Mouse (Mus musculus) left cerebral cortex, adult 2 months (tissue): ENCODE results near the gene Cntnap2. TPM values are rescaled to one million over a fixed set of nuclear protein-coding genes. Genes with fewer than 3 reads are reported as not detected.

Source experiments
- DNase-seq, 2 experiments: peaks; one replicate each; pipeline ENCODE4 v3.0.0; 2021 to 2022; ENCODE audit warnings: low spot score in 2 of 2, mixed read lengths in 1 of 2; ENCODE audit errors: extremely low spot score in 1 of 2
- H3K27ac ChIP-seq: fragments of 200-600 bp; 2 replicates; pipeline ENCODE4 v1.8.1; 2022
- H3K4me3 ChIP-seq: fragments of 200-600 bp; 2 replicates; pipeline ENCODE4 v1.8.1; 2022
- CTCF ChIP-seq: fragments of 200-600 bp; IDR thresholded peaks from 2 replicates; pipeline ENCODE4 v1.8.1; 2022; ENCODE audit warnings: antibody characterized with exemption, mild to moderate bottlenecking, moderate library complexity
- intact Hi-C: fragments of 180-260 bp; cut with DNase I; formaldehyde crosslinking; loops from one replicate; pipeline ENCODE4 v1.15.1; 2025
- total RNA-seq, 2 experiments: library from RNA; stranded (reverse); gene quantifications; 2 replicates each; pipeline ENCODE4 v1.2.3; 2021

Gene Cntnap2
- total RNA-seq, 2 experiments from 2014 or later = 116 to 119 TPM

- no peak for TF ChIP-seq CTCF
- intact Hi-C loops = no loop called here
- no peak for DNase-seq
- Histone ChIP-seq H3K27ac (no peak overlapping the region), H3K4me3 (no peak overlapping the region)
Observed at GRCm38 (mm10) chr6:45232571-45232970, 173.4 kb downstream of the Cntnap2 start.

- intact Hi-C loops = no loop called here
- no peak for TF ChIP-seq CTCF
- DNase-seq = no peak
- Histone ChIP-seq H3K27ac (no peak overlapping the region), H3K4me3 (no peak overlapping the region)
Observed at GRCm38 (mm10) chr6:45236531-45236930, 177.4 kb downstream of the Cntnap2 start.

GRCm38 (mm10) chr6:45238117-45238516, 179.0 kb downstream of the Cntnap2 start:
- no peak for DNase-seq
- H3K27ac ChIP-seq = no peak overlapping the region
- intact Hi-C loops = no loop called here
- TF ChIP-seq CTCF = no peak
- H3K4me3 ChIP-seq = no peak overlapping the region

GRCm38 (mm10) chr6:45241218-45241617, 182.1 kb downstream of the Cntnap2 start:
- TF ChIP-seq CTCF = no peak
- DNase-seq = no peak
- Histone ChIP-seq H3K4me3 (no peak overlapping the region), H3K27ac (no peak overlapping the region)
- intact Hi-C loops = no loop called here

GRCm38 (mm10) chr6:45244680-45245079, 185.5 kb downstream of the Cntnap2 start:
- Histone ChIP-seq H3K4me3 (no peak overlapping the region), H3K27ac (no peak overlapping the region)
- TF ChIP-seq CTCF = no peak
- intact Hi-C loops = no loop called here
- DNase-seq = no peak

GRCm38 (mm10) chr6:45258047-45258446, 198.9 kb downstream of the Cntnap2 start:
- no peak overlapping the region for H3K4me3 ChIP-seq
- intact Hi-C loops = no loop called here
- DNase-seq = no peak
- no peak for TF ChIP-seq CTCF
- no peak overlapping the region for H3K27ac ChIP-seq

GRCm38 (mm10) chr6:45271537-45271936, 212.4 kb downstream of the Cntnap2 start:
- no peak for TF ChIP-seq CTCF
- no peak for DNase-seq
- Histone ChIP-seq H3K4me3 (no peak overlapping the region), H3K27ac (no peak overlapping the region)
- intact Hi-C loops = no loop called here

- no peak for DNase-seq
- H3K27ac ChIP-seq = no peak overlapping the region
- H3K4me3 ChIP-seq = no peak overlapping the region
- intact Hi-C loops = no loop called here
- no peak for TF ChIP-seq CTCF
Observed at GRCm38 (mm10) chr6:45273259-45273775, 214.2 kb downstream of the Cntnap2 start.

GRCm38 (mm10) chr6:45290154-45290553, 231.0 kb downstream of the Cntnap2 start:
- intact Hi-C loops = no loop called here

GRCm38 (mm10) chr6:45317455-45317854, 258.3 kb downstream of the Cntnap2 start:
- TF ChIP-seq CTCF = no peak
- intact Hi-C loops = no loop called here

More at GRCm38 (mm10) chr6:45290154-45290553, 231.0 kb downstream of the Cntnap2 start:
- no peak for TF ChIP-seq CTCF
- no peak for DNase-seq
- Histone ChIP-seq H3K4me3 (no peak overlapping the region), H3K27ac (no peak overlapping the region)

GRCm38 (mm10) chr6:45323505-45323904, 264.3 kb downstream of the Cntnap2 start:
- TF ChIP-seq CTCF = peak; percentile 96
- peak; percentile 23 to 62 for DNase-seq
- no peak overlapping the region for H3K4me3 ChIP-seq
- intact Hi-C loops = loop anchor here (1.0 to 10.0 kb wide), 2 partner anchors 331 to 1638 kb away; no protein-coding TSS in a partner anchor
- H3K27ac ChIP-seq = no peak overlapping the region

More at GRCm38 (mm10) chr6:45317455-45317854, 258.3 kb downstream of the Cntnap2 start:
- no peak overlapping the region for H3K4me3 ChIP-seq
- no peak for DNase-seq
- H3K27ac ChIP-seq = no peak overlapping the region

GRCm38 (mm10) chr6:45327952-45328485, 268.9 kb downstream of the Cntnap2 start:
- no peak for DNase-seq
- H3K4me3 ChIP-seq = no peak overlapping the region
- intact Hi-C loops = loop anchor here (10.0 kb wide), 1 partner anchor 327 kb away; no protein-coding TSS in a partner anchor
- TF ChIP-seq CTCF = no peak
- H3K27ac ChIP-seq = no peak overlapping the region

- Histone ChIP-seq H3K4me3 (no peak overlapping the region), H3K27ac (no peak overlapping the region)
- no peak for TF ChIP-seq CTCF
- intact Hi-C loops = no loop called here
- no peak for DNase-seq
Observed at GRCm38 (mm10) chr6:45345396-45345795, 286.2 kb downstream of the Cntnap2 start.
